Mouse (Mus musculus) inflammation-experienced regulatory T-cells, adult 6 months (primary cell): ENCODE results near the gene Gm20388. TPM values are rescaled to one million over a fixed set of nuclear protein-coding genes. Genes with fewer than 3 reads are reported as not detected.
"Not testable (repeated sequence)": the region's sequence is repeated elsewhere in the genome, so short reads cannot be mapped to it uniquely, and the experiment has no call there.

Experiments
- ATAC-seq: one replicate; pipeline ENCODE4 v1.8.0; 2017
- polyA plus RNA-seq, 3 experiments: library from polyadenylated mRNA; unstranded; fragments of 100-300 nt; shearing (Covaris generic); gene quantifications; one replicate each; pipeline ENCODE4 v1.2.1; 2017

The Gm20388 gene
- polyA plus RNA-seq, 3 experiments from 2014 or later: 10.8 to 14.1 (median 11.8) TPM

DNA sequence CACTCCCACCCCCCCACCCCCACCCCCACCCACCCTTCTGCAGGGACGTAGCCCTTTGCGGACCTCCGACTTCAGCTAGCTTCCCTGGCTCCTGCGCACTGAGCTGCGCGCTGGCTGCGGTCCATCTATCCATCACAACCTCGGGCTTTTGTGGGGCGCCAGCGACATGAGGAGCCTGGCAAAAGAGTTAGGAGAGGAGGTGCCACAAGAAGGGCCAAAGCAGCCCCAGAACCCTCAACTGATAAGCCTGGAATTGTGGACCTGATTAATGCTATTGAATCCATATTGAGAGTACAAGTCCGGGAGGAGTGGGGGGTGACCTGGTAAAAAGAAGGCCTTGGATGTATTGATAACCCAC lies 3604.9 kb downstream of the Gm20388 start:
- no peak for ATAC-seq

- no peak for ATAC-seq
Measured at GRCm38 (mm10) chr8:123516596-123516995, 3606.0 kb downstream of the Gm20388 start.

DNA sequence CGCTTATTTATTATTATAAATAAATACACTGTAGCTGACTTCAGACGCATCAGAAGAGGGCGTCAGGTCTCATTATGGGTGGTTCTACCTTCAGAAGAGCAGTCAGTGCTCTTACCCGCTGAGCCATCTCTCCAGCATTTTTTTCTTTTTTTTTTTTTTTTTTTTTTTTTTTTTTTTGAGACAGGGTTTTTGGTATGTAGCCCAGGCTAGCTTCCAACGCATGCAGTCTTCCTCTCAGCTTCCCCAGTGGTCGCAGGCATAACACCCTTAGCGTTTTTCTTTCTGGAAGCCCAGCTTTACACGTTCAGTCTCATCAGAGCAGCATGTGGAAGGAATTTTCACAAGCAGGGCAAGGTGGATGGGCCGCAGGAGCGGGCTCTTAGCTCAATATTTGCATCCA lies 3607.5 kb downstream of the Gm20388 start:
- peak; percentile 7 for ATAC-seq

DNA sequence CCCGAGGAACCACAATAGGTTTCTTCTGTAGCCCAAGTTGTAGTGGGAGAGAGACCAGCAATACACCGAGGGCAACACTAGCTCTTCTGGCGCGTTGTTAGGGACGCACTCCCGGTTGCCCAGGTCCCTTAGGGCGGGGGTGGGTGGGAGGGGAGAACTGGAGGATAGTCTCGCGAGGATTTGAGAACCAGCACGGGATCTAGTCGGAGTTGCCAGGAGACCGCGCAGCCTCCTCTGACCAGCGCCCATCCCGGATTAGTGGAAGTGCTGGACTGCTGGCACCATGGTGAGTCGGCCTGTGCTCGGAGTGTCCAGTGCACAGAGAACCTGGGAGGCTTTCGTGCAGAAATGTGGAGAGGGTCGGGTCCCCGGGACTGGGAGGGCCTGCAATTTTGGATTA lies 3608.0 kb downstream of the Gm20388 start, which contains the start of gene Gas8:
Gene Gas8 (plus strand): TSS at position 168 of the 400 bp plus-strand sequence.
- ATAC-seq: peak; percentile 96

GRCm38 (mm10) chr8:123520048-123520447 lies 3609.4 kb downstream of the Gm20388 start:
- ATAC-seq: not testable (repeated sequence)

- ATAC-seq: no peak
Measured at GRCm38 (mm10) chr8:123527720-123528489, 3617.3 kb downstream of the Gm20388 start.

- ATAC-seq: no peak
Measured at GRCm38 (mm10) chr8:123536242-123536989, 3625.8 kb downstream of the Gm20388 start.

DNA sequence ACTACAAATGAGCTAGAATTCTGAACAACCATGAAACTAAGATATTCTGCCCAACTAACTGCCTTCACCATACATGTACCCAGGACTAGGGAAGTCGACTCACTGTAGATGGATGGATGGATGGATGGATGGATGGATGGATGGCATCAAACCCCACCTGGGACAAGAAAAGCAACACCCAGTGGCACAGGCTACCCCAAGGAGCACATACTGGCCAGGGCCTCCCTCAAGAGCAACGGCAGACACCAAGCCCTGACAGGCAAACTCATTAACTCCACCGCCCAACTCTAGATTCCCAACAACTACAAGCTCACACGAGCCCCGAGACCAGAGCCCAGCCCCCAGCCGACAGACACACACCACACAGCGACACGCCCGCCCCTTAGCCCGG lies 3626.3 kb downstream of the Gm20388 start:
- no peak for ATAC-seq

DNA sequence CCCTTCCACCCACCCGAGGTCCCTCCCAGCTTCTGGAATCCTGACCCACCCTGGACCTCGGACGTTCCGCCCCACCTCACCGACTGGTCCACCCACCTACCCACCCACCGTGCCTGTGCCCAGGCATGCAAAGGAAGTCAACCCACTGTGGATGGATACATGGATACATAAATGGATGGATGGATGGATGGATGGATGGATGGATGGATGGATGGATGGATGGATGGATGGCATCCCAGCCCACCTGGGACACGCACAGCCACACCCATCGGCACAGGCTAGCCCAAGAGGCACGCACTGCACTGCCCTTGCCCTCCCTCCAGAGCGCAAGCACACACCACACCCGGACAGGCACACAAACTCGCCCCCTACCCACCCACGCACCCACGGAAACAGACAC lies 3627.0 kb downstream of the Gm20388 start:
- ATAC-seq: not testable (repeated sequence)

GRCm38 (mm10) chr8:123564221-123564620 lies 3653.6 kb downstream of the Gm20388 start:
- ATAC-seq: not testable (repeated sequence)

DNA sequence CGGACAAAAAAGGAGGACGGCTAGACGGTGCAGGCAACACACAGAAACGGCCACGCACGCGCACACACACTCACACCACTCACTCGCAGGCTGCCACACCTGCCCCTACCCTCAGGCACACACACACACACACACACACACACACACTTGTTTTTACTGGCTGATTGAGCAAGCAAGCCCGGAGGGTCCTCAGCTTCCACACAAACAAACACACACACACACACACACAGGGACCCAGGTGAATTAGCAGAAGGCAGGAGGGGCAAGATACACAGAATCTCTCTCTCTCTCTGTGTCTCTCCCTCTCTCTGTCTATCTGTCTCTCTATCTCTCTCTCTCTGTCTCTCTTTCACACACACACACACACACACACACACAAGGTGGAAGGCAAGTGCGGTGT lies 3664.7 kb downstream of the Gm20388 start:
- not testable (repeated sequence) for ATAC-seq

GRCm38 (mm10) chr8:123600666-123601172 lies 3690.1 kb downstream of the Gm20388 start:
- ATAC-seq: not testable (repeated sequence)

DNA sequence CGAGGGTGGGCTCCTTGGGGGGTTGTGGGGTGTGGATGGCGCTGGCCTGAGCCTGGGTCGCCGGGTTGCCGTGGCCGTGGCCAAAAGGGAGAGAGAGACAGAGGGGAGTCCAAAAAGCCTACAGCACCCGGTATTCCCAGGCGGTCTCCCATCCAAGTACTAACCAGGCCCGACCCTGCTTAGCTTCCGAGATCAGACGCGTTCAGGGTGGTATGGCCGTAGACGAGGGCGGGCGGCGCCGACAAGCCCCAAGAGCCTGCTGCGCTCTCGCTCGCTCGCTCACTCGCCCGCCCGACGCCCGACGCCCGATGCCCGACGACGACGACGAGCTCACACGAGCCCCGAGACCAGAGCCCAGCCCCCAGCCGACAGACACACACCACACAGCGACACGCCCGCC lies 3690.8 kb downstream of the Gm20388 start:
- peak; percentile 56 for ATAC-seq

GRCm38 (mm10) chr8:123612652-123613051 lies 3702.0 kb downstream of the Gm20388 start:
- not testable (repeated sequence) for ATAC-seq

DNA sequence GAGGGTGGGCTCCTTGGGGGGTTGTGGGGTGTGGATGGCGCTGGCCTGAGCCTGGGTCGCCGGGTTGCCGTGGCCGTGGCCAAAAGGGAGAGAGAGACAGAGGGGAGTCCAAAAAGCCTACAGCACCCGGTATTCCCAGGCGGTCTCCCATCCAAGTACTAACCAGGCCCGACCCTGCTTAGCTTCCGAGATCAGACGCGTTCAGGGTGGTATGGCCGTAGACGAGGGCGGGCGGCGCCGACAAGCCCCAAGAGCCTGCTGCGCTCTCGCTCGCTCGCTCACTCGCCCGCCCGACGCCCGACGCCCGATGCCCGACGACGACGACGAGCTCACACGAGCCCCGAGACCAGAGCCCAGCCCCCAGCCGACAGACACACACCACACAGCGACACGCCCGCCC lies 3712.9 kb downstream of the Gm20388 start:
- peak; percentile 52 for ATAC-seq

DNA sequence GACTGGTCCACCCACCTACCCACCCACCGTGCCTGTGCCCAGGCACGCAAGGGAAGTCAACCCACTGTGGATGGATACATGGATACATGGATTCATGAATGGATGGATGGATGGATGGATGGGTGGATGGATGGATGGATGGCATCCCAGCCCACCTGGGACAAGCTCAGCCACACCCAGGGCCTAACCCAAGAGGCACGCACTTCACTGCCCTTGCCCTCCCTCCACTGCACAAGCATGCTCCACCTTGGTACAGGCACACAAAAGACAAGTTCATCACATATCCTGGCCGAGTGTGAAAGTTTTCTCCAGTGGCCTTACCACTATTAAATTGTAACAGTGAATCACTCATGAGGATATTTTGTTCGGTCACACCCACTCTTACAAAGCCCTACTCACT lies 3713.6 kb downstream of the Gm20388 start:
- no peak for ATAC-seq

DNA sequence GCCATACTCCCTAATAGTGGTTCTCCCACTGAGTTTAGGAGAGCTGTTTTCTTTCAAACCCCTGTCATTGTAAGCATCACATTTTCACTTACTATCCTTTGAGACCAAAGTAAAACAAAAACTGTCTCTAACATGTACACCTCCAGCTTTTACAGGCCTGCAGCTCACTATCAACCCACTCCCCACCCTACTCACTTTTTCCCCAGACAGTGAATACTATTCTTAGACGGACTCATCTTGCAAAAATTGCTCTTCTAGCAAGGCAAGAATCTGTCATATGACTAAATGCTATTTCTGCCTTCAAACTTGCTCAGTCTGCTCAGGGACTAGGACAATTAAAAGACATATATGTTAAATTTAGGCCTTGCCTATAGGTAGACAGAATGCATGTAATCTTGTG lies 3714.1 kb downstream of the Gm20388 start:
- no peak for ATAC-seq

DNA sequence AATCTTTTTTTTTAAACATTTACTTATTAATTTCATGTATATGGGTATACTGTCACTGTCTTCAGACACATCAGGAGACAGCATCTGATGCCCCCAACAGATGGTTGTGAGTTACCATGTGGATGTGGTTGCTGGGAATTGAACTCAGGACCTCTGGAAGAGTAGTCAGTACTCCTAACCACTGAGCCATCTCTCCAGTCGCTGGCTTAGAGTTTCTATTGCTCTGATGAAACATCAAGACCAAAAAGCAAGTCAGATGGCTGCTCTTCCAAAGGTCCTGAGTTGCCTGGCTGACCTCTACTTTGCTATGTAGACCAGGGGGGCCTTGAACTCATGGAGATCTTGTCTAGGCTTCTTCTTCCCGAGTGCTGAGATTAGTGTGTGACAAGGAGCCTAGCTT lies 3715.1 kb downstream of the Gm20388 start:
- ATAC-seq: no peak

DNA sequence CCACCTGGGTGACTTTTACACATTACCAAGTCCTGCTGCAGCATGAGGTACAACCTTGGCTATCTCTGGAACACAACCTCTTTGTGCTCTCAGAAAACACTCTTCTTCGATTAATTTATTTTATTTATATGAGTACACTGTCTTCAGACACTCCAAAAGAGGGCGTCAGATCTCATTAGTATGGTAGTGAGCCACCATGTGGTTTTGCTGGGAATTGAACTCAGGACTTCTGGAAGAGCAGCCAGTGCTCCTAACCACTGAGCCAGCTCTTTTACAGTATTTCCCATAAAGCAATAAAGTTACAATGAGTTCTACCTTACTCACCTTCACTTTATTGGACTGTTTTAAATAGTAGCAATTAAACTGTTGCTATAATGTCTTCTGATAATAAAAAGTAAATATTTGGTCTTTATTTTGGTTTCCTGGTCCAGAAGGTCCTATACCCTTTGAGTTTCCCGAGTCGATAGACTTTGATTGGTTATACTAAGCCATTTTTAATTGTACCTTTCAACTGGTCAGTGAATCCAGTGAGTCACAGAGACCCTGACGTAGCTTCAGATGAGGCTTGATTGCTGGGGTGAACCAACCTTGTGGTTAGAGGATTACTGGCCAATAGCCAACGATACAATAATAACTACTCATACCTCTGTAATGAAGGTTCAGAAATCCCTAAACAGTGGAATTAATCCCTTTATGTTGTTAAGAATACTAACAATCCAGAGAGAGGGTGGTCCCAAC lies 3716.9 kb downstream of the Gm20388 start:
- ATAC-seq: no peak

DNA sequence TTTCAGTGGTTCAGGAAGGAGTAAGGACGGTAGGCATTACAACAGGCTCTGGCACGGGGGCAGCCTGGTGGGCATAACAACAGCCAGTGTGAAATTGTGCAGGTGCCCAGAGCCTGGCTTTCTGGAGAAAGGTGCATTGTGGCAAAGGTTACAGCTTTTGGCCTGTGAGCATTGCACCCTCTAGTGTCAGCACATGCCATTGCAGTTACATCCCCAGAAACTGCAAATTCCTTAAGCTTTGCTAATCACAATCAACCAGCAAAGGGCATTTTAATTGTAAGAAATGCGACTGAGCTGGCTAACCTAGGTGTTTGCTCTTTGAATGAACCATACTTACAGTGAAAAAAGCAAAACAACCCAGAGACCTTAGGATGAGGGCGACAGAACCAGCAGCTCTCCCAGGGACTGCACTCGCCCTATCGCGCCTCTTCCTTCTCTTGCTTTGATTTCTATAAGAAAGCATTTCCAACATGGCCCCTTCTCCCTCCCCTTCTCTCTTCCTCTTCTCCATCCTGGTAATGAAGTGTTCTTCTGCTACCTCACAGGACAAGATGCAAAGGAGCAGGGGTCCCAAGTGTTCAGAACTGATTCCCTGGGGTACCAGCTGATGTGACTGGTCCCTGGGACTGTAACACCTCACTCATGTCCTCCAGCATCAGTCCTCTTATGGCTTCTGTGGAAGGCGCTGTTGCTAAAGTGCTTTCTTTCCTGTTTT lies 3717.8 kb downstream of the Gm20388 start:
- ATAC-seq: peak; percentile 56

DNA sequence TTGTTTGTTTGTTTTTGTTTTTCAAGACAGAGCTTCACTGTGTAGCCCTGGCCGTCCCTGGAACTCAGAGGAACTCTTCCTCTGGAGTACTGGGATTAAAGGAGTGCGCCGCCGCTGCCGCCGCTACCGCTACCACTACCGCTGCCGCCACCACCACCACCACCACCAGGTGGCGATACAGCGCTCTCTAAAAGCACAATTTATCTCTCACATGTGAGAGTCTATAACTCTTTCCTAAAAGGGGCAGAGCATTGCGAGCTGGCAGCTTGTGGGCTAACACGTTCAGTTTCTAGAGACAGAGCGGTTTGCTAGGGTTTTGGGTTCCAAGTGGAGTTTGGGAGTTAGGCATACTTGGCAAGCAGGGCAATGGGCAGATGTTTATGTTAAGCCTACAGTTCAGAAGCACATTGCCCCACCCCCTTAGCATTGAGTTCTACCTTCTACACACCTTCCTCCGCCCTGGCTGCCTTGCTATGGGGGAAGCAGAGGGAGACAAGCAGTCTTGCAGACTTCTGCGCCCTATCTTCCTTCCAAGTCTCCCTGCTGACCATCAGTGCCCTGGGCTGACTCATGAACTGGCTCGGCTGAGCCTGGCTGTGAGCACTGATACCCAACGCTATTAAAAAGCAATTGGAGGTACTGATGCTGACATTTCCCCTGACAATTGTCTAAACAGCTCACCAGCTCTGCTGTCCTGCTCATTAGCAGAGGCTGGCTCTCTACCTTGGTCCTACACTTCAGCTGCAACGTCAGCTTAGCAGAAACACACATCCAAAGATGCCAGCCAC lies 3718.5 kb downstream of the Gm20388 start:
- ATAC-seq: no peak
